Mouse (Mus musculus): Measurements from ENCODE around the gene 3300002I08Rik. TPM values are rescaled to one million over a fixed set of nuclear protein-coding genes. Genes with fewer than 3 reads are reported as not detected.
"Not testable (repeated sequence)": the region's sequence is repeated elsewhere in the genome, so short reads cannot be mapped to it uniquely, and the experiment has no call there.

The 3300002I08Rik gene
- 1 to 10 TPM; 2.4 to 2.5 TPM for total RNA-seq (2021)
- long read RNA-seq, experiment 1, result 0 reads
- long read RNA-seq, experiment 2, result 0 reads

DNA sequence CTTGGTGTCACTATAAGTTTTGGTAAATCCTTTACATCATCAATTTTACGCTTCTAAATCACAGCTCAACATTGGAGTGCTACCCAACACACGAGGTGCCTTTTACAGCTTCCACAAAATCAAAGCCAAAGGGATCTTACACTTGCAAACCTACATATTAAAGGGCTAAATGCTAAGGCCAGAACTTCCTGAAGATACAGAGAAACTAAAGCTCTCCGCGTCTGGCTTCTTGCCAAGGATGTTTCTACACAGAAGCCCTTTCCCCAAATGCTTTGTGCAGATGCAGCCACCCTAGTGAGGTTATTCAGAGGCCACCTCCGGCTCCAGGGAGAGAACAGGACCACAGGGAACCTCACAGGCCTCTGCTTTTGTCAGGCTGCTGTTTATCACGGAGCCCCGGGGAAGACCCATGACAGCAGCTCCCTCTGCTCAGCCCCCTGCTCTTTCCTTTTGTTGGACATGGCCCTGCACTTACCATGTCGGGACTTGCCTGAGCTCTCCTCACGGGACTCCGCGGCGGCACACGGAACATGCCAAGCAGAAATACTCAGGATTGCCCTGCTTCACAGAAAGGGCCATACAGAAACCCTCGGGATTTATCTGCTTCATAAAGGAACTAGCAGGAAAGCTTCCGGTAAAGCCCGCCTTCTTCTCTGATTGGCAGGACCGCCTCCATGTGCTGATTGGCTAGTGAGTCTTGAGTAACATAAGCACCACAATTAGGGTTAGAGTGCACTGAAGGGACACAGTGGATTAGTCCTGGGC, at the start of gene 3300002I08Rik:
Gene 3300002I08Rik (minus strand): TSS at position 653 of the 765 bp plus-strand sequence.
- intact Hi-C loops (cut with DNase I), result loop anchor here (5.0 kb wide), 1 partner anchor 50 kb away; no protein-coding TSS in a partner anchor

DNA sequence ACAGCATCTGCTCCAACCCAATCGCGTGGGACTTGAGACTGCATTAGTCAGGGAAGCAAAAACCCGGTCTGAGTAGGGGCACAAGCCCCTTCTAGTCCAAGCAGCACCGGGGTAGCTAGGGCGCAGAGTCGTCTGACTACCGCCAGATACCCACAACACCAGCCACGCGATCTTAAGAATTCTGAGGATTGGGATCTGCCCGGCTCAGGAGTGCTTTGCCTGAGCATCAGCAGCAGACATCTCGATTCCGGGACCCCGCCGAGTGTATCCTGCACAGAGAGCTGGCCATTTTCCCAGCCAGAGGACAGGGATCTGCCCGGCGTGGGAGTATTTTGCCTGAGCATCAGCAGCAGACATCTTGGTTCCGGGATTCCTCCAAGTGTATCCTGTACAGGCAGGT, 49.6 kb upstream of the 3300002I08Rik start:
- intact Hi-C loops (cut with DNase I); DNase-seq: not testable (repeated sequence)

More for the DNA sequence above, at the start of gene 3300002I08Rik:
- peak; percentile 83 to 86 for DNase-seq

DNA sequence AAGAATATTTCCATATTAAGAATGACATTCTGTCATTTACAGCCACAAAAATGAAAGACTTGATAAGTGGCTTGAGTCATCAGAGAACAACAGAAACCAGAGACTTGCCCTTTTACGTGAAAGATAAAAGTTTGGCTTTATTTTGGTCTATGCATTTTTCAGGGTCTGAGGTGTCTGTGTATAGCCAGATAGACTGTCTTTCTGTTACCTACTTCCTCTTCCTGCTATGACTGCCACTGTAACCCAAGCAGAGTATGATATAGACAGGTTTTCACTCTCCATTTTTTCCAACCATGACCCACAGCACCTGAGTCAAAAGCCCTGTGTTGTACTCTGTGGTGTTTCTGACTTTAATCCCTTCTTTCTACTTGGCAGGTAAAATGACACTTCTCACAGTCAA, 27.6 kb upstream of the 3300002I08Rik start:
- intact Hi-C loops (cut with DNase I), result no loop called here

DNA sequence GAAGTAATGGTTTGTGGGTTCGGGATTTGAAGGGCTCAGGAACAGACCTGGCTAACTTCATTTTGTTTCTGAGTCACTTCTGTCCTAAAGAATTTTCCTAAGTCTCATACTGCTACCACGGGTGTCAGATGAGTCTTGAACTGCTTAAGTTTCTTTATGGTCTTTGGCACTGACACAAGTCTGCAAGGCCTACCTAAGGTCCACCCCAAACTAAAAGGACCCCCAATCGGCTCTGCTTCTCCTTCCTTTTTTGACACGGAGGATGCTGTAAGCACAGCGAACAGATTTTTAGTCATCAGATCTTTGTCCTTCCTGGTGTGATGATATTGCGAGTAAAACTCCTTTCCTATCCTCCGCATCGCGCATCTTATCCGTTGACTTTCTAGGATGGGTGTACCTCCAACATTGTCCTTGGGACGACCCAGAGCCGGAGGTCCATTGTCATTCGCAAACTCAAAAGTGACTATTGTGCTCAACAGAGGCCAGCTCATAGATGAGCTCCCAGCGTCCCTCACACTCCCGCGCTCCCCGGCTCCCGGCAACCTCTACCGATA, 23.1 kb upstream of the 3300002I08Rik start:
- DNase-seq; intact Hi-C loops (cut with DNase I): not testable (repeated sequence)

More for the DNA sequence above, 27.6 kb upstream of the 3300002I08Rik start:
- no peak for DNase-seq

DNA sequence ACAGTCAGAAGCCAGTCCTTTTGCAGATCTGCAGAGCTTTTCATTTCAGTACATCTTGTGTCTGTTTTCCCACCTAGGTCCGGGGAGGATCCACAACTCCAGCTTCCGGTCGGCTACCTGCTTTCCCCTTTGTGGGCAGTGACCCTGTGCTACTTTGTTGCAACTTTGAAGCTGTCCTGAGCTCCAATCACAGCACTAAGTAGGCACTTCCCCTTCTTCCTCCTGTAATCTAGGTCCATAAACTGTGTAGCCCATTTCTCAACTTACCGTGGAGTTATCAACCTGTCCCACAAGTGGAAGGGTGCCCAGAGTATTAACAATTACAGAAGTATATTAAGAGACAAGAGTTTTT, 289 bp upstream of the 3300002I08Rik start:
- no peak for DNase-seq
- intact Hi-C loops (cut with DNase I), result loop anchor here (5.0 kb wide), 1 partner anchor 51 kb away; no protein-coding TSS in a partner anchor

DNA sequence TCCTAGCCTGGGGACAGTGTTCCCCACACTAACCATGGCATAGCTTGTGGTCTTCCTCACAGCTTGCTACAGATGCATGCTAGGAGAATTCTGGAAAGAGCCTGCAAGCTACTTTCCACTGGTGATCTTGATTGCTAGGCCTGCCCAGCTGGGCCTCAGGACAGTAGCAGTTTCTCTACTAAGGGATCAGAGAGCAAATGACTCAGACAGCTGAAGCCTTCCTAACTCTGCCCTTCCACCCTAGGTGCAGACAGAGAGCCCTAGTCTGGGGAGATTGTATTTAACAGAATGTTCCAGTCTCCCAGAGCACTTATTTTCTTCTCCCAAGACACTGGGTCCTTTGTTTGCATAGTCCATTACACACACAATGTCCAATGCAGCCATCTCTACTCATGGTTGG, 5.4 kb downstream of the 3300002I08Rik start:
- intact Hi-C loops (cut with DNase I); DNase-seq: not testable (repeated sequence)

DNA sequence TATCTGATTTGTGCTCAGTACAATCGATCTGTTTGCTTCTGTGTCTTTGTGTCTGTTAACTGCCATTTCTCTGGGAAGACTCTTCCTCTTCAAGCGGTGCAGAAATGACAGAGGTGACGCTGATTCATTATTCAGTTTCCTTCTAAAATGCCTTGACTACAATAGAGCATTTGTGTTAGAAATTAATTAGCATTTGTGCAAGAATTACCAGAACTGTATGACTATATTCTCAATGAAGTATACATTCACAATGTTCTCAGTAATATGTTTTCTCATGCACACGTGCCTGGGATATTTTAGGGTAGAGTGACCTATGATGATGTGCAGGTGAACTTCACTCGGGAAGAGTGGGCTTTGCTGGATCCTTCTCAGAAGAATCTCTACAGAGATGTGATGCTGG, 39.2 kb downstream of the 3300002I08Rik start, which contains the start of gene Gm10130:
Gene Gm10130 (plus strand): TSS at position 301 of the 400 bp plus-strand sequence.
- DNase-seq, result no peak
- intact Hi-C loops (cut with DNase I), result no loop called here

DNA sequence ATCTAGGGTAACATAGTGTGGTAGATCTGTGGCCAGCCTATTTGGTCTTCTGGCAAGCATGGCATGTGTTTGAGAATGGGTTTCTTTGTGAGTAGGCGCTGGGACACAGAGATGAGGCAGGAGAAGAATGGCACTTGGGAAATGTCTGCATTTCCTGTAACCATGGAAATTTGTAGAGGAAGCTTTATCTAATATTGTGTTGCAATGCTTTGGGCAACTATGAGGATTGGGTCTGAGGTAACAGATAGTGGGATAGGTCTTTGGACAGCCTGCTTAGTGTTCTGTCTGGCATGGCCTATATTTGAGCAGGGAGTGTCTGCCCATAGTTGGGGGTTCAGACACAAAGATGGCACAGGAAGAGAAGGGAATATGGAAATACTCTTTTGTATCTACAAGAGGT, 43.6 kb downstream of the 3300002I08Rik start:
- no peak for DNase-seq
- intact Hi-C loops (cut with DNase I), result no loop called here

DNA sequence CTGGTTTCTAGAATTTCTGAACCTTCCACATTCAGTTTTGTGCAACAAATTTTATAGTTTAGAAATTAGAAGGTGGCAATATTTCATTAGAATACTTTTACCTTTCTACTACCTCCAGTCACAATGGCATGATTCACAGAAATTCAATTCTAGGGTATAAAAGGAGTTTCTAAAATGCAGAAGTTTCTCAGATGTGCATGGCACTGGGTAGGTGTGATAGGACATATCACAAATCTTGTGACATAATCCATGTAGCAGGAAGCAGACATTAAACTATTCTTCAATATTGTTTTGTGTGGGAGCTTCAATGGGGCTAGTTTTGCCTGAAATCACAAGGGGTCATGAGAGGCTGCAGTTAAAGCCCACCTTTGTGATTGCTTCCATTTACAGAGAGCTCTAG, 46.4 kb downstream of the 3300002I08Rik start:
- no peak for DNase-seq
- intact Hi-C loops (cut with DNase I), result no loop called here

DNA sequence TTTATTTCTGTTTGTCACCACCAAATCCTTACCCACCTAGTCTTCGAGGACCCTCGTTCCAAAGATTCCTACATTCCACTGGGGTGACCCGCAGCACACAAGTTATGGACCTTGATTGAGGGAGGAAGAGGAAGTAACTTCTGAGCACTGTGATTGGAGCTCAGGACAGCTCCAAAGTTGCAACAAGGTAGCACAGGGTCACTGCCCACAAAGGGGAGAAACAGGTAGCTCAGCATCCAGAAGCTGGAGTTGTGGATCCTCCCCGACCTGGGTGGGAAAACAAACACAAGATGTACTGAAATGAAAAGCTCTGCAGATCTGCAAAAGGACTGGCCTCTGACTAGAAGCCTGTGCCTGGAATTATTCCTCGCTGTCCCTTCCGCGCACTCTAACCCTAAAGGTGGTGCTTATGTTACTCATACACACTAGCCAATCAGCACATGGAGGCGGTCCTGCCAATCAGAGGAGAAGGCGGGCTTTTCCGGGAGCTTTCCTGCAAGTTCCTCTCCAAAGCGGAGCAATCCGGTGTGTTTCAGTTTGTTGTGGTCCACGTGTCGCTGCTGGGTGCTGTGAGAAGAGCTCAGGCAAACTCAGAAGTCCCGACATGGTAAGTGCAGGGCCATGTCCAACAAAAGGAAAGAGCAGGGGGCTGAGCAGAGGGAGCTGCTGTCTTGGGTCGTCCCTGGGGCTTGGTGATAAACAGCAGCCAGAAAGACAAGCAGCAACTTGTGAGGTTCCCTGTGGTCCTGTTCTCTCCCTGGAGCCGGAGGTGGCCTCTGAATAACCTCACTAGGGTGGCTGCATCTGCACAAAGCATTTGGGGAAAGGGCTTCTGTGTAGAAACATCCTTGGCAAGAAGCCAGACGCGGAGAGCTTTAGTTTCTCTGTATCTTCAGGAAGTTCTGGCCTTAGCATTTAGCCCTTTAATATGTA, 51.3 kb downstream of the 3300002I08Rik start:
- intact Hi-C loops (cut with DNase I), result loop anchor here (5.0 kb wide), 1 partner anchor 51 kb away; the partner anchor contains the start of gene 3300002I08Rik
- peak; percentile 89 to 92 for DNase-seq

- intact Hi-C loops (cut with DNase I), result no loop called here
- DNase-seq, result no peak
These were observed 55.3 kb downstream of the 3300002I08Rik start for GRCm38 (mm10) chr2:150307183-150307773.

- peak in 1 of 2 experiments; percentile 9 for DNase-seq
- intact Hi-C loops (cut with DNase I), result no loop called here
These were observed 63.5 kb downstream of the 3300002I08Rik start for GRCm38 (mm10) chr2:150299096-150299495.

- intact Hi-C loops (cut with DNase I), result no loop called here
- DNase-seq, result no peak
These were observed 68.9 kb downstream of the 3300002I08Rik start for GRCm38 (mm10) chr2:150293669-150294068.

Other genes with a start within 250 kb of the 3300002I08Rik start
- gene Zfp120, start 226.1 kb downstream of the 3300002I08Rik start, total RNA-seq (2021), result 1 to 10 TPM; 5.5 to 6.2 TPM
- not detected for gene Gm10770, start 183.1 kb downstream of the 3300002I08Rik start, total RNA-seq (2021)
- gene Gm14139, start 181.0 kb downstream of the 3300002I08Rik start, total RNA-seq (2021), result not detected
- gene Zfp937, start 144.7 kb downstream of the 3300002I08Rik start, total RNA-seq (2021), result 1 to 10 TPM; 2.7 TPM
- 1 to 10 TPM; 2.8 to 3.1 TPM for gene Gm21994, start 107.2 kb downstream of the 3300002I08Rik start, total RNA-seq (2021)
- not detected for gene Gm14124, start 105.2 kb downstream of the 3300002I08Rik start, total RNA-seq (2021)
- gene Gm10130, start 39.1 kb downstream of the 3300002I08Rik start, total RNA-seq (2021), result not detected
- gene Zfp442, start 88.7 kb upstream of the 3300002I08Rik start, total RNA-seq (2021), result 1 to 10 TPM; 5.2 to 6.0 TPM
- gene Zfp345, start 122.3 kb upstream of the 3300002I08Rik start, total RNA-seq (2021), result under 1 TPM; 0.10 to 0.17 TPM
- not detected for gene Cst7, start 207.7 kb upstream of the 3300002I08Rik start, total RNA-seq (2021)
- 10 to 100 TPM; 46.6 to 48.6 TPM for gene Apmap, start 245.8 kb upstream of the 3300002I08Rik start, total RNA-seq (2021)

Measured in heart, postnatal 14 days (tissue).